Mouse (Mus musculus): ENCODE measurements around the gene Pla2g6. TPM values are rescaled to one million over a fixed set of nuclear protein-coding genes. Genes with fewer than 3 reads are reported as not detected.
A peak's percentile ranks its signal among the peaks of the same experiment; 100 is the strongest.

The Pla2g6 gene
- total RNA-seq, 2 experiments from 2014 or later: 15.2 to 16.1 TPM

- intact Hi-C loops (cut with DNase I): no loop called here
- no peak for DNase-seq
Observed at GRCm38 (mm10) chr15:79244071-79244893, 83.9 kb downstream of the Pla2g6 start.

DNA sequence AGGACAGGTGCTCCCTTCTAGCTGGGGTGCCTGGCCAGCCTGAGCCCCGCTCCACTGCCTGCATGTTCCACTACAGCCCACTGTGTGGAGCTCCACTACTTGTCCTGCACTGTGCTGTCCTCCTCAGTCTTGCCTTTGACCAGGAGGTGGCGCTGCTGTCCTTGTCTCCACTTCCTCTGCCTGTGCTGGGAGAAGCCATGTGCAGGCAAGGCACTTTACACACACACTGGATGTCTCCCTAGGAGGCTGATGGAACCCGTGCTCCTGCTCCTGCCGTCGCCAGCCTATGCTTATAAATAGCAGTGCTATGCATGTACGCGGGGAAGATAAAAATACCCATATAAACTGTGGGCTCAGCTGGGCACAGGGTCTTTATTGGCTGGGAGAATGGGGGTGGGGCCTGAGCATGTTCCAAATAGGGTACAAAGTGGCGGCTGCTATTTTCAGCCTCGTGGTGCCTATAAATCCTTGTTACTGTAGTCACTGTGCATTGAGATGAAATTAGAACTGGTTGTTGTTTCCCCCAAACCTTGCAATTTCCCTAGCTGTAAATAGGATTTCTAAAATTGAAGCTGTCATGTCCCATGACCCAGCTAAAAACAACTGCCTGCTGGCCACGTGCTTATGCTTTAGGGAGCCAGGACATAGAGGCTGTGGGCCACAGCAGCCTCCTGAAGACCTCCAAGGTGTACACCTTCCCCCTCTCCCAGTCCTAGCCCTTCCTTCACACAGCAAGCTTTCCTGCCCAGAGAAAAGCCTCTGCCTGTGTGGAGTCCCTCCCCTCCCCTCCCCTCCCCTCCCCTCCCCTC, 84.8 kb downstream of the Pla2g6 start:
- intact Hi-C loops (cut with DNase I): loop anchor here (2.0 kb wide), 1 partner anchor 223 kb away; no protein-coding TSS in a partner anchor
- peak; percentile 93 to 97 for DNase-seq

- intact Hi-C loops (cut with DNase I): loop anchor here (2.0 kb wide), 1 partner anchor 224 kb away; no protein-coding TSS in a partner anchor
- no peak for DNase-seq
Observed at GRCm38 (mm10) chr15:79242574-79243233, 85.5 kb downstream of the Pla2g6 start.

DNA sequence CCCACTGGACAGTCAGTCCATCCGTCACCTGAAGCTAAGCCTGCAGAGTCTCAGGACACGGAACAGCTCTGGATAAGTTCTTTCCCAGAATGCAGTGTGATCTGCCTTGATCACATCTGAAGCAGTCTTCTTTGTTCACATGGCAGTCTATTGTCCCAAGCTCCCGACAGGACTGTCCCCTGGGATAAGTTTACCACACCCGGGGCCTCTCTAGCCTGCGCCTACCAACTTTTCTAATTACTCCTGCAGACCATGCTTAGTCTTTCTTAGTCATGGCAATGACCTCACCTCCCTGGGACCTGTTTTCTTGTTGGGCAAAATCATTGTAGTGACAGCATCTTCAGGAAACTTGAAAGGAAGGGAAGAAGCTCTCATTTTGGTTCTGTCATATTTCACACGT, 90.2 kb downstream of the Pla2g6 start:
- intact Hi-C loops (cut with DNase I): no loop called here
- DNase-seq: no peak

Small RNA genes lying within 50 kb of the gene (microRNA-seq; reads per million reads assigned to microRNA genes)
- 2.5 to 3.0 reads per million in 2 experiments for gene Mir1943

Other genes starting within 250 kb of the Pla2g6 start
- gene Micall1, start 219.5 kb downstream of the Pla2g6 start, total RNA-seq (2021): 10 to 100 TPM; 11.8 to 13.5 TPM
- 10 to 100 TPM; 65.9 to 67.1 TPM for gene Polr2f, start 187.4 kb downstream of the Pla2g6 start, total RNA-seq (2021)
- gene 1700088E04Rik, start 187.1 kb downstream of the Pla2g6 start, total RNA-seq (2021): 1 to 10 TPM in 1 of 2 experiments, under 1 TPM in 1; 0.66 to 1.2 TPM
- 1 to 10 TPM in 1 of 2 experiments, under 1 TPM in 1; 0.97 to 1.8 TPM for gene Sox10, start 163.2 kb downstream of the Pla2g6 start, total RNA-seq (2021)
- gene Pick1, start 99.2 kb downstream of the Pla2g6 start, total RNA-seq (2021): 10 to 100 TPM; 26.9 to 30.9 TPM
- gene Gm49486, start 99.0 kb downstream of the Pla2g6 start, total RNA-seq (2021): under 1 TPM in 1 of 2 experiments, not detected in 1; 0.46 TPM
- under 1 TPM in 1 of 2 experiments, not detected in 1; 0.18 TPM for gene Slc16a8, start 73.6 kb downstream of the Pla2g6 start, total RNA-seq (2021)
- gene Baiap2l2, start 42.9 kb downstream of the Pla2g6 start, total RNA-seq (2021): 1 to 10 TPM; 1.0 to 1.5 TPM
- 1 to 10 TPM; 3.4 to 4.0 TPM for gene Maff, start 18.2 kb upstream of the Pla2g6 start, total RNA-seq (2021)
- gene Tmem184b, start 75.2 kb upstream of the Pla2g6 start, total RNA-seq (2021): 10 to 100 TPM; 23.2 to 30.0 TPM
- gene Csnk1e, start 127.2 kb upstream of the Pla2g6 start, total RNA-seq (2021): 10 to 100 TPM; 46.7 to 50.7 TPM
- gene Kcnj4, start 176.9 kb upstream of the Pla2g6 start, total RNA-seq (2021): not detected
- gene Kdelr3, start 188.0 kb upstream of the Pla2g6 start, total RNA-seq (2021): 1 to 10 TPM; 4.0 to 4.3 TPM
- gene Ddx17, start 218.4 kb upstream of the Pla2g6 start, total RNA-seq (2021): 10 to 100 TPM; 54.3 to 67.2 TPM

Data from gastrocnemius, postnatal 36 days (tissue).